Mouse (Mus musculus) hindbrain, embryonic 15.5 days (tissue): Measurements from ENCODE around the gene Trim34b. TPM values are rescaled to one million over a fixed set of nuclear protein-coding genes. Genes with fewer than 3 reads are reported as not detected.

Experiments used
- ATAC-seq: fragments of 200-750 bp; cut with Nextera tagmentation; 2 replicates; pipeline ENCODE4 v1.8.0; 2017; ENCODE audit warnings: low read depth, moderate number of reproducible peaks, moderate TSS enrichment; ENCODE audit not compliant: low FRiP score
- H3K27ac ChIP-seq: fragments of 300-500 bp; sonication (generic); replicated peaks from 2 replicates; pipeline ENCODE4 v1.5.1; 2015; ENCODE audit warnings: mild to moderate bottlenecking, inconsistent platforms
- H3K27me3 ChIP-seq: fragments of 300-500 bp; sonication (generic); 2 replicates; pipeline ENCODE4 v1.6.1; 2015; ENCODE audit warnings: control low read depth, inconsistent platforms
- H3K36me3 ChIP-seq: fragments of 300-500 bp; sonication (generic); 2 replicates; pipeline ENCODE4 v1.6.1; 2015; ENCODE audit warnings: control low read depth, inconsistent platforms
- H3K4me1 ChIP-seq: fragments of 300-500 bp; sonication (generic); replicated peaks from 2 replicates; pipeline ENCODE4 v1.6.1; 2015; ENCODE audit warnings: control low read depth, inconsistent platforms
- H3K4me2 ChIP-seq: fragments of 300-500 bp; sonication (generic); 2 replicates; pipeline ENCODE4 v1.6.1; 2015; ENCODE audit warnings: moderate library complexity, mild to moderate bottlenecking, inconsistent platforms
- H3K4me3 ChIP-seq: fragments of 300-500 bp; sonication (generic); 2 replicates; pipeline ENCODE4 v1.5.1; 2015; ENCODE audit warnings: mild to moderate bottlenecking, inconsistent platforms
- H3K9ac ChIP-seq: fragments of 300-500 bp; sonication (generic); 2 replicates; pipeline ENCODE4 v1.6.1; 2015; ENCODE audit warnings: inconsistent platforms
- H3K9me3 ChIP-seq: fragments of 300-500 bp; sonication (generic); 2 replicates; pipeline ENCODE4 v1.6.1; 2016; ENCODE audit warnings: control low read depth, inconsistent platforms
- WGBS: fragments of 180-500 bp; shearing (Covaris S2); methylation state at CpG from one replicate; pipeline ENCODE4 v1.1.7; 2015; 5-methylcytosine and 5-hydroxymethylcytosine counted together
- polyA plus RNA-seq: library from polyadenylated mRNA; unstranded; fragments of >200 nt; fragmentation: Nextera tagmentation; extraction: Ambion mirVana; gene quantifications from 2 replicates; pipeline ENCODE4 v1.2.1, GENCODE M21; 2015

The Trim34b gene
- polyA plus RNA-seq, 1 experiment from 2014 or later: not detected

- Histone ChIP-seq H3K9ac (no peak overlapping the region), H3K27me3 (no peaks in the 10 kb centered on the region), H3K27ac (no peak overlapping the region), H3K4me3 (no peak overlapping the region), H3K4me2 (peak overlapping the region; percentile 44; the same call in 1 of the 2 replicates), H3K4me1 (no peaks in the 10 kb centered on the region), H3K36me3 (no peaks in the 10 kb centered on the region), H3K9me3 (no peaks in the 10 kb centered on the region)
- ATAC-seq: no peak
- 77% methylated on average over 2 of the region's 2 CpGs for WGBS
These were observed 24.3 kb downstream of the Trim34b start for GRCm38 (mm10) chr7:104353600-104353967.

DNA sequence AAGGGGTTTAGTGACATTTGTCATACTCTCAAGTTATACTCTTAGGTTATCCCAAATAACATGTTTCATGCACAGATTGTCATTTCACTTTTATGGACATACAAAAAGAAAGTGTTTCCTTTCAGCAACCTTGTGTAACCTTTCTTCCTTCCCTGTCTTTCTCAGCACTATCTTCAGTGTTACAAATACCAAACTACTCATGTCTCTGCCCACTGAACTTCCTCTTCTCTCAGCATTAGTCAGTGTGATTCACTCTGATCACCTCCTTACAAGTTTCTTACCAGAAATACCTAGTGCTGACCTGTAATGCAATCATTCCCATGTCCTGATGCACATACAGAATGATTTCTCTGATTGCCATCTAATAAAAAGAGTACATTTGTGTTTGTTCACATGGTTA lies 37.1 kb downstream of the Trim34b start:
- no peak for ATAC-seq
- Histone ChIP-seq H3K27ac (no peak overlapping the region), H3K4me2 (no peak overlapping the region), H3K4me3 (no peak overlapping the region), H3K36me3 (no peaks in the 10 kb centered on the region), H3K9ac (no peak overlapping the region), H3K9me3 (no peaks in the 10 kb centered on the region), H3K27me3 (no peaks in the 10 kb centered on the region), H3K4me1 (no peaks in the 10 kb centered on the region)

GRCm38 (mm10) chr7:104369736-104370414 lies 40.6 kb downstream of the Trim34b start, which contains the start of gene Trim30b:
Trim30b (minus strand) TSS chr7:104369884.
- no peak within 1 kb of the TSS for H3K4me3 ChIP-seq
- no peak within 1 kb of the TSS for H3K4me2 ChIP-seq
- no peaks in the 10 kb centered on the region for H3K27me3 ChIP-seq
- 74% methylated on average over 1 of the region's 1 CpGs for WGBS
- no peaks in the 10 kb centered on the region for H3K4me1 ChIP-seq
- no peak within 1 kb of the TSS for H3K9ac ChIP-seq
- no peak within 1 kb of the TSS for H3K27ac ChIP-seq
- H3K9me3 ChIP-seq: no peaks in the 10 kb centered on the region
- no peaks in the 10 kb centered on the region for H3K36me3 ChIP-seq
- ATAC-seq: no peak

Other genes starting within 250 kb of the Trim34b start
- gene Olfr645, start 244.0 kb upstream of the Trim34b start, polyA plus RNA-seq: not detected in 2 replicates
- gene Olfr646, start 224.6 kb upstream of the Trim34b start, polyA plus RNA-seq: not detected in 2 replicates
- gene Ubqln5, start 199.6 kb upstream of the Trim34b start, polyA plus RNA-seq: not detected in 2 replicates
- not detected in 2 replicates for gene Olfr643, start 192.1 kb upstream of the Trim34b start, polyA plus RNA-seq
- gene Ubqln3, start 186.2 kb upstream of the Trim34b start, polyA plus RNA-seq: not detected in 2 replicates
- not detected in 2 replicates for gene Ubqlnl, start 178.9 kb upstream of the Trim34b start, polyA plus RNA-seq
- not detected in 2 replicates for gene Olfm5, start 164.6 kb upstream of the Trim34b start, polyA plus RNA-seq
- 0.39 and 0.49 TPM in 2 replicates for gene Olfr648, start 146.1 kb upstream of the Trim34b start, polyA plus RNA-seq
- not detected in 2 replicates for gene Olfr649, start 133.5 kb upstream of the Trim34b start, polyA plus RNA-seq
- 0.16 and 0.37 TPM in 2 replicates for gene Trim6, start 110.7 kb upstream of the Trim34b start, polyA plus RNA-seq
- 0.91 and 1.2 TPM in 2 replicates for gene Trim34a, start 85.0 kb upstream of the Trim34b start, polyA plus RNA-seq
- gene Trim5, start 41.4 kb upstream of the Trim34b start, polyA plus RNA-seq: 0.10 and 0.17 TPM in 2 replicates
- gene Trim12a, start 14.0 kb upstream of the Trim34b start, polyA plus RNA-seq: 1.9 TPM in 2 replicates
- gene Trim12c, start 23.9 kb downstream of the Trim34b start, polyA plus RNA-seq: 1.3 and 1.6 TPM in 2 replicates
- gene Trim30b, start 40.4 kb downstream of the Trim34b start, polyA plus RNA-seq: 0.13 TPM in 1 of 2 replicates, not detected in the other
- 0.17 and 0.21 TPM in 2 replicates for gene Trim30c, start 71.4 kb downstream of the Trim34b start, polyA plus RNA-seq
- gene Trim30a, start 135.7 kb downstream of the Trim34b start, polyA plus RNA-seq: 0.41 and 0.94 TPM in 2 replicates
- gene Trim30d, start 178.4 kb downstream of the Trim34b start, polyA plus RNA-seq: 0.31 and 0.68 TPM in 2 replicates
- not detected in 2 replicates for gene Olfr651, start 220.7 kb downstream of the Trim34b start, polyA plus RNA-seq
- 0.05 TPM in 1 of 2 replicates, not detected in the other for gene Olfr652, start 231.4 kb downstream of the Trim34b start, polyA plus RNA-seq
- gene Olfr653, start 247.8 kb downstream of the Trim34b start, polyA plus RNA-seq: 0.04 TPM in 1 of 2 replicates, not detected in the other